Mouse (Mus musculus) kidney, adult 2 months (tissue): ENCODE data around the gene Plac1. TPM values are rescaled to one million over a fixed set of nuclear protein-coding genes. Genes with fewer than 3 reads are reported as not detected.

Experiments
- DNase-seq: peaks from one replicate; pipeline ENCODE4 v3.0.0; 2021
- H3K27ac ChIP-seq: fragments of 200-500 bp; 2 replicates; pipeline ENCODE4 v1.5.1; 2012; ENCODE audit warnings: low read depth, low read length, control low read depth, inconsistent platforms; ENCODE audit not compliant: insufficient read depth
- H3K27me3 ChIP-seq: fragments of 200-500 bp; replicated peaks from 2 replicates; pipeline ENCODE4 v1.6.1; 2012; ENCODE audit warnings: mild to moderate bottlenecking, moderate library complexity, low read length, inconsistent platforms; ENCODE audit not compliant: control insufficient read depth, insufficient read depth
- H3K36me3 ChIP-seq: fragments of 200-500 bp; 2 replicates; pipeline ENCODE4 v1.6.1; 2012; ENCODE audit warnings: mild to moderate bottlenecking, moderate library complexity, low read length, inconsistent platforms; ENCODE audit not compliant: control insufficient read depth, insufficient read depth
- H3K4me1 ChIP-seq: fragments of 200-500 bp; 2 replicates; pipeline ENCODE4 v1.6.1; 2011; ENCODE audit warnings: low read length; ENCODE audit not compliant: control insufficient read depth, insufficient read depth
- H3K4me3 ChIP-seq: fragments of 200-500 bp; 2 replicates; pipeline ENCODE4 v1.5.1; 2011; ENCODE audit warnings: mild to moderate bottlenecking, low read depth, low read length, control low read depth; ENCODE audit not compliant: insufficient read depth
- CTCF ChIP-seq: fragments of 200-500 bp; conservative IDR thresholded peaks from 2 replicates; pipeline ENCODE4 v1.5.1; 2011; ENCODE audit warnings: low read depth, mild to moderate bottlenecking, control low read depth, low read length, moderate library complexity, mixed read lengths; ENCODE audit not compliant: insufficient read depth, insufficient read length
- POLR2A ChIP-seq: fragments of 200-500 bp; IDR thresholded peaks from one replicate; pipeline ENCODE4 v1.6.1; 2011; ENCODE audit warnings: low read depth, low read length, control low read depth
- WGBS: fragments of 180-500 bp; shearing (Covaris S2); methylation state at CpG from one replicate; pipeline ENCODE4 v1.1.7; 2018; 5-methylcytosine and 5-hydroxymethylcytosine counted together
- polyA plus RNA-seq: library from polyadenylated mRNA; depleted of rRNA; stranded (reverse); fragments of >200 nt; gene quantifications from 2 replicates; pipeline ENCODE4 v1.2.3, GENCODE M21; 2012

Plac1 gene
- polyA plus RNA-seq, 1 experiment, result not detected

DNA sequence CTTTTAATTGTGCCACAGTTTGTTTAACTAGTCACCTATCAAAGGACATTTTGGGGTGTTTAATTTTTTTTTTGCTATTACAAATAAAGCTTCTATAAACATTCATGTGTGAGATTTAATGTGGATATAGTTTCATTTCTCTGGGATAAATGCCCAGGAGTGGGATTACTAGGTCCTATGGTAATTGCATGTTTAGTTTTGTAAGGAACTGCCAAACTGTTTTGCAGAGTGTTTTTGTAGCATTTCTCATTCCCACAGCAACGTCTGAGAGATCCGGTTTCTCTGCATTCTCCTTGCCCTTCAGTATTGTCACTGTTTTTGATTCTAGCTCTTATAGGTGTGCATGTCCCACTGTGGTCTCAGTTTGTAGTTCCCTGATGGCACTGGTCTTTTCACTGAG is 146.5 kb downstream of the Plac1 start:
- no peak overlapping the region for H3K4me3 ChIP-seq
- TF ChIP-seq CTCF (no peak), POLR2A (no peak)
- H3K36me3 ChIP-seq, result no peaks in the 10 kb centered on the region
- DNase-seq, result no peak
- no peaks in the 10 kb centered on the region for H3K27me3 ChIP-seq
- no peaks in the 10 kb centered on the region for H3K4me1 ChIP-seq
- WGBS, result 49% methylated on average over 2 of the region's 2 CpGs
- H3K27ac ChIP-seq, result no peak overlapping the region

DNA sequence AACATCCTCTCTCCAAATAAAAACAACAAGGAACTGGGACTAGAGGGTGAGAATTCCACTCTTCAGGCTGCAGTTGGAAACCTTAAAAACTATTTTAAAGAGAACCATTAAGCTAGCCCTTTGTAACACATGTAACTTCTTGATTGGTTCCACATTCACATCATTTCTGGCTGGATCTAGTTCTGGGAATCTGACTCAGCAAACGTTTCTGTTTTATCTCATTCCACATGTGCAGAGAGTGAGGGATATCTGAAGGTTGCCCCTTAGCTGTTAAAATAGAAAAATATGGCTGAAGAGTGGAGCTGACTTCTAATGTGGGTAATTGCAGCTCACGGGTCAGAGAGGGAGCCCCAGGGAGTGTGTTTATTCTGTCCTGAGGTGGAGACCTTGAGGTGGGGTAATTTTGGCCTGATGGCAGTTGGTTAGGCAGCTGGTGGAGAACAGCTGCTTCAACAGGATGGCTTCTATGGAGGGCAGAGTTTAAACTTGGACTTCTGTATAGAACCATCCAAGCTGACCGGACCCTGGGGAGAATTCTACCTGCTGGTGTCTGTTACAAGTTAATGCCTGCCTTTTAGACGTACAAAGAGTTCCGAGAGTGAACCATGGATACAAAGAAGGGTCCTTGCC is 151.1 kb downstream of the Plac1 start:
- no peak for DNase-seq
- 56% methylated on average over 5 of the region's 5 CpGs for WGBS
- Histone ChIP-seq H3K4me1 (no peaks in the 10 kb centered on the region), H3K4me3 (no peak overlapping the region), H3K27me3 (no peaks in the 10 kb centered on the region), H3K27ac (no peak overlapping the region), H3K36me3 (no peaks in the 10 kb centered on the region)
- no peak for TF ChIP-seq POLR2A
- TF ChIP-seq CTCF, result no peak

DNA sequence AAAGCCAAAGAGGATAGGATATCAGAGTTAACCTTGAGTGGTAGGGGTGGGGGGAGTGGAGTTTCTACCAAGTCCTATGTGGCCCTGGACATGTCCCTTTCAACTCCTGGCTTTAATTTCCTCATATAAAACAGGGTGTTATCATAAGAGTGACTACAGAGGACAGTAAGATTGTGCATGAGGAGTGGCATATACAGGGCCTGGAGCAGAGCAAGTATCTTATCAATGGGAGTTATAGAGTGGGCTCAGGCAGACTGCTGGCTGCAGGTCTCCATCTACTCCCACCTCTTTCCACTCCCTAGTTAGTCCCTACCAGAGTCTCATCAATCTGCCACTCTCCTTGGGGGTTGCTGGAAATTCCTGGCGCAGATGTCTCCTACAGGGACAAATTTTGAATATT is 152.7 kb downstream of the Plac1 start:
- no peaks in the 10 kb centered on the region for H3K27me3 ChIP-seq
- TF ChIP-seq CTCF (no peak), POLR2A (no peak)
- no peak overlapping the region for H3K27ac ChIP-seq
- no peak for DNase-seq
- H3K4me3 ChIP-seq, result no peak overlapping the region
- WGBS, result 95% methylated on average over 1 of the region's 1 CpGs
- H3K4me1 ChIP-seq, result no peaks in the 10 kb centered on the region
- no peaks in the 10 kb centered on the region for H3K36me3 ChIP-seq

DNA sequence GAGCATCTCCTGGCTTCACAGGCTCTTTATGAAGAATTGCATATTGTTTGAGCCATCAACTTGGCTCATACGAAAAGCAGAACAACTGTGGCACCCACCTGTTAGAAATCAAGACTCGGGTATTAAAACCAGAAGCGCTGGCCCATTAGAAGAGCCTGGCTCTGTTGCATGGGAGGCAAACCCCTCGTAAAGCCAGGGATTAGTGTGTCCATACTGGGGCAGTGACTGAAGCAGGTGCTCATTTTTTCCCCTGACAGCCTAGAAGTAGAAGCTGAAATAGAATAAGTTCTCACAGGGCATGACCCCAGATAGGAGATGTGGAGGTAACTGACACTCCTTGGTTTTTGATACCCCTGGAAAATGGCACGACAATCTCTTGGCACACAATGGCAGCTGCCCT is 154.4 kb downstream of the Plac1 start:
- TF ChIP-seq CTCF, result no peak
- no peak for TF ChIP-seq POLR2A
- H3K27ac ChIP-seq, result no peak overlapping the region
- H3K36me3 ChIP-seq, result no peaks in the 10 kb centered on the region
- H3K4me1 ChIP-seq, result no peaks in the 10 kb centered on the region
- H3K4me3 ChIP-seq, result no peak overlapping the region
- H3K27me3 ChIP-seq, result no peaks in the 10 kb centered on the region
- no peak for DNase-seq
- 80% methylated on average over 5 of the region's 5 CpGs for WGBS

DNA sequence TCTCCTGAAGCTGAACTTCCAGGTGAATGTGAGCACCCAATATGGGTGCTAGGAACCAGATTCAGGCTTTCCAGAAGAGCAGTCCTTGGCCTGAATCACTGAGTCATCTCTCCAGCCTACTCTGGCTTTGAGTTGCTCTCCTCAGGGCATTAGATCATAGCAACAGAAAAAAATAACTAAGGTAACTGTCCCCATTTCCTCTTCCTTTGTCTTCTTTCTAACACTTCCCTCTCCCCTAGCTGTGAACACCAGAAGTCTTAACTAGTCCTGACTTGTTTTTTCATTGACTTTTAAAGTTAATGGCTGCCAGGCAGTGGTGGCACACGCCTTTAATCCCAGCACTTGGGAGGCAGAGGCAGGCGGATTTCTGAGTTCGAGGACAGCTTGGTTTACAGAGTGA is 175.5 kb downstream of the Plac1 start:
- TF ChIP-seq POLR2A, result no peak
- TF ChIP-seq CTCF, result no peak
- 94% methylated on average over 3 of the region's 3 CpGs for WGBS
- DNase-seq, result no peak

DNA sequence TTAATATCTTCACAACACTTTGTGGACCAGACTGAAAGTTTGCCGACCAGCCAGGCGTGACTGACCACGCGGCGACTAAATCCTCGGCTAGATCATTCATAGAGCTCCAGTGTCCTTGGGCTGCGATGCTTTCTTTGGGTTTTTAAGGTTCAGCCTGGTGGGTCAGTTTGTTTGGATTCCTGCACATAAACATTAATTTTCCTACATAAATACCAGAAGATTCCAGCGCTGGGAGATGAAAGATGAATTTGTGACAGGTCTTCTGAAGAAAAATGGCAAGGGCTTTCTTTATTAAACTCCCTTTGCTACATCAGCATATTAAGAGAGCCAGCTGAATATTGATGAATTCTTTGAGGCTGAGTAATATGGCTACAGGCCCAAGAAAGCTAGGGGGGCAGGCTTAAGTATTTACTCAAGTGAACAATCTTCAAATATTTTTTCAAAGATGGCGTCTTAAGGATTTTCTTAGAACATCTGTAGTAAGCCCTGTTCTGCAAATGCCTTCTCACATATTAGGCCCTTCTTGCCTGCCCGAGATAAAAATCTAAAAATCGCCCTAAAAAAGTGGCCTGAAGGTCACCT is 180.4 kb downstream of the Plac1 start:
- no peaks in the 10 kb centered on the region for H3K27me3 ChIP-seq
- H3K4me1 ChIP-seq, result no peaks in the 10 kb centered on the region
- H3K36me3 ChIP-seq, result no peaks in the 10 kb centered on the region
- H3K27ac ChIP-seq, result no peak overlapping the region
- DNase-seq, result no peak
- TF ChIP-seq POLR2A (no peak), CTCF (no peak)
- no peak overlapping the region for H3K4me3 ChIP-seq
- 37% methylated on average over 11 of the region's 11 CpGs for WGBS

More for the DNA sequence above, 175.5 kb downstream of the Plac1 start:
- Histone ChIP-seq H3K27ac (no peak overlapping the region), H3K36me3 (no peaks in the 10 kb centered on the region), H3K4me1 (no peaks in the 10 kb centered on the region), H3K27me3 (no peaks in the 10 kb centered on the region), H3K4me3 (no peak overlapping the region)

DNA sequence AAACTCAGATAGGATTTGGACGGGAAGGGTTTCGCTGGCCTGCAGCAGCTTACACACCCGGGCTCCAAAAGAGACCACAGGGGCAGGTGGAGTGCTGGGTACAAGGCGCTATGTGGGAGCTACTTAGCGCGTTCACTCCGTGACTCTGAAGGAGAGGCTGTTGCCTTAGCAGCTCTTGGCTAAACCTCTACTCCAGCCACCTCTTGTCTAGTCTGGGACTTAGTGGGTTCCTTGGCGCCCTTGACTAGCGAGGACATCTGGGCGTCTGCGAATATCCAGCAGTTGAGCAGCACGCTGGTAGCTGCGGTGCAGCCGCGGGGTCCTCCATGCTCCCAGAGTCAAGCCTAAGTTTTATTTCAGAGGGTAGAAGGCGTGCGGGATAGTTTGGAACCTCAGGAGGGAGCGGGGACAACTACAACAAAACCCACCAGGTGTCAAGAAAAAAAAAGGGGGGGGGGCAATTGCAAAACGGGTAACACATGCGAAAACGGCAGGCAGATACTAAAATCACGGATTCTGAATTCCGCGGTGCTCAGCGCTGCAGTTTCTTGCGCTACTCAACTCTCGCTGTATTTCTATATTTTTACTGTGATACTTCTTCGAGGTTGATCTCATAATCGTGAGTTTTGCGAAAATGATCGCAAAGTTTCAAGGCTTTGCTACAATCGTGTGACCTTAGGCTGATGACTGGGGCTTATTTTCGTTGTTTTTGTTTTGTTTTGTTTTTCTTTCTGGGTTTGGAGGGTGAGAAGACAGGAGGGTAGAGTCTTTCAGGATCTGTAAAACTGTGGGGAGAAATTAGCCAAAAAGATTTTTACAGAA is 181.2 kb downstream of the Plac1 start:
- 10% methylated on average over 33 of the region's 33 CpGs for WGBS
- H3K27me3 ChIP-seq, result no peaks in the 10 kb centered on the region
- DNase-seq, result no peak
- H3K4me1 ChIP-seq, result no peaks in the 10 kb centered on the region
- H3K27ac ChIP-seq, result no peak overlapping the region
- no peak for TF ChIP-seq CTCF
- no peak for TF ChIP-seq POLR2A
- no peaks in the 10 kb centered on the region for H3K36me3 ChIP-seq
- peak overlapping the region; percentile 12 for H3K4me3 ChIP-seq
